Mouse (Mus musculus) mouse embryonic stem cell (cell line): ENCODE results near the gene Helz.

ENCODE experiments used
- in situ Hi-C, 2 experiments: fragments of 300-500 bp; cut with MboI; formaldehyde crosslinking; loops; 1 replicate in 1 of 2; 3 replicates in 1 of 2; pipeline ENCODE4 v1.14.3; 2019 to 2020; ENCODE audit warnings: low sequenced_read_pairs in 2 of 2, low pct_unique_long_range_greater_than_20kb in 1 of 2, mixed read lengths in 1 of 2; ENCODE audit not compliant: unreplicated experiment in 1 of 2

Helz gene

DNA sequence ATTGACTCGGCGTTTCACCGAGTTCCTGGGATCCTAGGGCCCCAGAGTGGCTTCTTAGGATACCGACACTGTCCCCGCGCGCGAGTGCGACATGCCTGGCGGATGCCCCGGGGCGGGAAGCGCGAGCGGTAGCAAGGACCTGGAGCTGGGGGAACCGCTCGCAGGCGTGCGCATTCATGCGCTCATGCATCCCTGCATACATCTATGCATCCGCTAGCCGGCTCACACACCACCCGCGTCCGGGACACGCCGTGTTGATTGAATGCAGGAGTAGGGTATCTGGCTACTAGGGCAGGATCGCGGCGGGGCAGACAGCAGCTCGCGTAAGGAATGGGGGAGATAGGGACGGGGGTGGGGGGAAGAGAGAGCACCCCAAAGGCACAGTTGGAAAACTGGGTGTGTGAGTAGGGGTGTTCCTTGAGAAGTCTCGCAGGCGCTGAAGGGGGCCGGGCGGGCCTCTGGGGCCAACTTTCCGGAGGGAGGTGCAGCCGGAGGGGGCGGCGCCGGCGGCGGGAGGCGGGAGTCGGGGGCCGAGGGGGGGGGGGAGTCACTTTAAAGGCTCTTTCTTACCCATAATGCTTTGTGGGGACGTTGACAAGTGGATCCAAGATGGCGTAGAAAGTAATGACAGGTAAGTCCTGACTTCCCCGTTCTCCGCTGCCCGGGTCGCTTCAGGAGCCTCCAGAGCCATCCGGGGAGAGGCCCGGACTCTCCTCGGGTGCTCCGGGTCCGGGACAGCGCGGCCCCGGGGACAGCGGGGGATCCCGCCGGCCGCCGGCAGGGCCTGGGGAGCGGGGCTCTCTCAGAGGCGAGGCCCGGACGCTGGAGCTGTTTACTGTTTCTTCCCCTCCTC, at the start of gene Helz:
Gene Helz, plus strand, starts transcription at position 580 of the 853 bp plus-strand sequence.
- in situ Hi-C loops, result no loop called here

DNA sequence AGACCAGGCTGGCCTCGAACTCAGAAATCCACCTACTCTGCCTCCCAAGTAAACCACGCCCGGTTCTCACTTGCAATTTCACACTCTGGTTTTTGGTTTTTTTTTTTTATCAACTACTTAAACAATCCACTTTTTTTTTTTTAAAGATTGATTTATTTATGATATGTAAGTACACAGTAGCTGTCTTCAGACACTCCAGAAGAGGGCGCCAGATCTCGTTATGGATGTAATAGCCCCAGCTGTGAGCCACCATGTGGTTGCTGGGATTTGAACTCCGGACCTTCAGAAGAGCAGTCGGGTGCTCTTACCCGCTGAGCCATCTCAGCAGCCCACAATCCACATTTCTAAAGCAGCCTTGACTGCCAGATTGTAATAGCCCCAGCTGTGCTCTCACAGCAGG, 44.9 kb upstream of the Helz start:
- in situ Hi-C loops, result loop anchor here (10.0 to 25.0 kb wide), 2 partner anchors 342 to 484 kb away; no protein-coding TSS in a partner anchor

DNA sequence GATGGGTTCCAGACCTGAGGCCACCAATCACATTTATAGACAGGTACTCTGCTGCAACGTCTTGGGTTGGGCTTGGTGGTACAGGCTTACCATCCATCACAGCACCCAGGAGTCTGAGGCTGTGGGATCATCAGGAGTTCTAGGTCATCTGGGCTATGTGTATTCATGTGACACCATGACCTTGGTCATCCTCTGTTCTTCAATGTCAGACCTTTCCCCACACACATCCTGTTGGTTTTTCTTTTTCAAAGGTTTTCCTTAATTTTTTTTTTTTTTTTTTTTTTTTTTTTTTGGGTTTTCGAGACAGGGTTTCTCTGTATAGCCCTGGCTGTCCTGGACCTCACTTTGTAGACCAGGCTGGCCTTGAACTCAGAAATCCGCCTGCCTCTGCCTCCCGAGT, 43.4 kb upstream of the Helz start:
- in situ Hi-C loops, result loop anchor here (10.0 to 25.0 kb wide), 2 partner anchors 340 to 483 kb away; no protein-coding TSS in a partner anchor

DNA sequence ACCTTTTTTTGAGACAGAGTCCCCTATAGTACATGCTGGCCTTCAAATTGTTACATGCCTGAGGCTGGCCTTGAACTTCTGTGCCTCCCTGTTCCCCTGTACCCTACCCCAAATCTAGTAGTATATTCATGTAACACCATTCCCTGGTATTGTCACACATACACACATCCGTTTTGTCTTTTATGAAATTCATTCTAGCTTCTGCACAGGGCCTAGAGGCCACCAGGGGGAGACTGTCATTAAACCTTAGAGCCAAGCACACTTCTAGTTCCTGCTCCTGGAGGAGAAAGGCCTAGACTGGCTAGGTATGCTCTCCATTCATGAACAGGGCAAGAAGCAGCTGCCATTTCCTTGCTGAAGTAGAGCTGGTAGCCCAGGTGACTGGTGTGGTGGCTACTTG, 41.5 kb upstream of the Helz start:
- in situ Hi-C loops, result loop anchor here (10.0 to 25.0 kb wide), 2 partner anchors 339 to 481 kb away; no protein-coding TSS in a partner anchor

- in situ Hi-C loops, result loop anchor here (10.0 to 25.0 kb wide), 2 partner anchors 335 to 478 kb away; no protein-coding TSS in a partner anchor
These were observed 37.9 kb upstream of the Helz start for GRCm38 (mm10) chr11:107509631-107510338.

DNA sequence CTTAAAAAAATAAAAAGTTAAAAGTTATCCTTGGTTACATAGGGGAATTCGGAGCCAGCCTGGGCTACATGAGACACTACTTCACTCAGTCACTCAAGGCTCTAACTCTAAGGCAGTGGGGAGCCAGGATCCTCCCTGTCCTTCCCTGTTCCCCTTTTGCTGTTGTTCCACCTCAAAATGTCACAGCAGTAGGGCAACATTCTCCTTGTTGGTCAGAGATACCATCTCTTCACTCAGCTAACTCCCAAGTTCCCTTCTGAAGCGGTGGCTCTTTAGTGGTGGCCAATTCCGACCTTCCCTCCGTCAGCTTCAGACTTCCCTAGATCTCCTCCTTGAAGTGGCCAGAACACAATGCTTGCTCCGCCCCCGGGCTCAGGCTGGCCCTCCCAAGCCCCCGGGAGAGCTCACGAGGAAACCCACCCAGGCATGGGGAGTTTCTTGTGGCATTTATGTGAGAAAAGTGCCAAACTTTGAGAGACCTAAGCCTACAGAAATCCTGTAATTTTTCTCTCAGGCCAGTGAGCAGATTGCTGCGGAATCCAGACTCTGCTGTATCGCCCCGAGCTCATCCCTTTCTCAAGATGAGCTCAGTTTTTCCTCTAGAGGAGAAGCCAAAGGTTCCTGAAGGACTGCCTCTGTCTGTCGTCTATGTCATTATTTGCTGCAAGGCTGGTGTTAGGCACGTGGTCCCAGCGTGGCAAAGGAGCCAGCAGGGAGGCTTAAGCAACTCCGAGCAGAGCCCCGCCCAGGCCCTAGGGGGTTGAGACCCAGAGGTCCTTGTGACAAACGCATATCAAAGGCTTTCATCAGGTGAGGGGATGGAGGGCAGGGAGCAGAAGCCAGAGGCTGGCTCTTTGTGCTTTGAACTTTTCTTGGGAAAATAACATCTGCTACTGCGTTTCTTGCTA, 37.1 kb upstream of the Helz start:
- in situ Hi-C loops, result loop anchor here (25.0 kb wide), 1 partner anchor 477 kb away; no protein-coding TSS in a partner anchor

DNA sequence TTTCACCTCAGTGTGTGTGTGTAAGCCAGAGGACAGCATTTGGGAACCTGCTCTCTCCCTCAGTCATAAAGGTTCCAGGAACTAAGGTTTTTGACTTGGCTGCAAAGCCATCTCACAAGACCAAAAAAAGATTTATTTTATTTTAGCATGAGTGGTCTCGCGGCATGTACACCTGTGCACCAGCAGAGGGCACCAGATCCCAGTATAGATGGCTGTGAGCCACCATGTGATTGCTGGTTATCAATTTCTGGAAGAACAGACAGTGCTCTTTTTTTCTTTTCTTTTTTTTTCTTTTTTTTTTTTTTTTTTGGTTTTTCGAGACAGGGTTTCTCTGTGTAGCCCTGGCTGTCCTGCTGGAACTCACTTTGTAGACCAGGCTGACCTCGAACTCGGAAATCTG, 35.8 kb upstream of the Helz start:
- in situ Hi-C loops, result loop anchor here (25.0 kb wide), 1 partner anchor 475 kb away; no protein-coding TSS in a partner anchor

DNA sequence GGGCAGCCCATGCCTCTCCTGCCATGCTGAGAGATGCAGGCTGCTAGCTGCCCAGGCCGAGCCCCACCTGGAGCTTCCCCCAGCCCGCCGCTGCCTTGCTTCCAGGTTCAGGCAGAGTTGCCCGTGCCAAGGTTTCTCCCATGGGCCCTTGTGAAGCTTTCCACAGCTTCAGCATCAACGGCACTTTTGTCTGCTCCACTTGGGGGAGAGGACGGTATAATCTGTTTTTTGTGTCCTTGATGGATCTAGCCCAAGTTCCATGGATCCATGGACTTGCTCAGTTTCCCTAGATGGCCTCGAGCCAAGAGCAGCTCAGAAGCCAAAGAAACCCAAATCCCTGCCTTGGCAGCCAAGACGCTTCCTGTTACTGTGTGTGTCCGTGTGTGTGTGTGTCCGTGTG, 34.7 kb upstream of the Helz start:
- in situ Hi-C loops, result loop anchor here (25.0 kb wide), 1 partner anchor 474 kb away; no protein-coding TSS in a partner anchor

DNA sequence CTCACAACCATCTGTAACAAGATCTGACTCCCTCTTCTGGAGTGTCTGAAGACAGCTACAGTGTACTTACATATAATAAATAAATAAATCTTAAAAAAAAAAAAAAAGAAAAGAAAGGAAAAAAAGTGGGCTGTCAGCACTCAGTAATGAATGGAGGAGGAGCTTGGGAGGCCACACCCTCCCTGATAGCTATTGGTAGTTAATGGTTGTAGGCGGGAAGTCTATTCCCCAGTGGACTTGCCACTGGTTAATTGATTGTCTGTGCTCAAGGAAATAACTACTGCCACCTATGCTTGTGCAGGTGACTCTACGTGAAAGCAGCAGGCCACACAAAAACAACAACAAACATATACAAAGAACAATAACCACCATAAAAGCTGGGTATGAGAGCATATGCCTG, 31.3 kb upstream of the Helz start:
- in situ Hi-C loops, result loop anchor here (25.0 kb wide), 1 partner anchor 471 kb away; no protein-coding TSS in a partner anchor

- in situ Hi-C loops, result loop anchor here (25.0 kb wide), 1 partner anchor 468 kb away; no protein-coding TSS in a partner anchor
These were observed 28.9 kb upstream of the Helz start for GRCm38 (mm10) chr11:107518645-107519429.

GRCm38 (mm10) chr11:107521153-107521552, 26.6 kb upstream of the Helz start:
- in situ Hi-C loops, result loop anchor here (25.0 kb wide), 1 partner anchor 466 kb away; no protein-coding TSS in a partner anchor

DNA sequence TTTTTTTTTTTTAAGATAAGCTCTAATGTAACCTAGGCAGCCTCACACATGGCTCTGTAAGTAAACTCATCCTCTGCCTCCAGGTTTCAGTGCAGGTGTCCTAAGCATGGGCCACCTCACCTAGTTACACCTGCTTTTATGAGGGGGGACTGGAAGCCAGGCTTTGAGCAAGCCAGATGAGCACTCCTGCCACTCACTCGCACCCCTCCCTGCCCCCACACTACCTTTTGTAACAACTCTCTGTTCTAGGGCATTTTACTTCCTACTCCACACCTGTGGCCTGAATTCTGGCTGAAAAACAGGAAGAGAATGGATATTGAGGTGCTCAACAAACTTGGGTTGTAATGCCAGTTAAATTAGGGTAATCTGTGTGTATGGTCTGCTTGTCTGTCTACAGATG, 22.8 kb upstream of the Helz start:
- in situ Hi-C loops, result loop anchor here (25.0 kb wide), 1 partner anchor 462 kb away; no protein-coding TSS in a partner anchor

DNA sequence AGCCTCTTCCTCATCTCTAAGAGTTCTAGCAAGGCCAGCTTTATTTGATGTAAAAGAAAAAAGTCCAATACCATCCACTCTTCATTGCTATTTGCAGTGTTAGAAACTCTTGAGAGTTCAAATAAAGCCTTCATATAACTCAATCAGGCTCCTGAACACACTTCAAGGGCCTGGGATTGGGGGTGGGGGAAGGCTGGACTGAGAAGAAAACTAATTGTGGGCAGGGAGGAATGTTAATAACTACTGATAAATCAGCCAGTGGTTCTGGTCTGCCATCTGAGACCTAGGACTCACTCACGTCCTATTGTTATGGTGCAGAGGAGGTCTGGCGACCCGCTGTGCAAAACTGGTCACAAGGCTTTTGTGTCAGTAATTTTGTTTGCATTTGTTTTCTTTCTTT, 20.1 kb upstream of the Helz start:
- in situ Hi-C loops, result no loop called here

DNA sequence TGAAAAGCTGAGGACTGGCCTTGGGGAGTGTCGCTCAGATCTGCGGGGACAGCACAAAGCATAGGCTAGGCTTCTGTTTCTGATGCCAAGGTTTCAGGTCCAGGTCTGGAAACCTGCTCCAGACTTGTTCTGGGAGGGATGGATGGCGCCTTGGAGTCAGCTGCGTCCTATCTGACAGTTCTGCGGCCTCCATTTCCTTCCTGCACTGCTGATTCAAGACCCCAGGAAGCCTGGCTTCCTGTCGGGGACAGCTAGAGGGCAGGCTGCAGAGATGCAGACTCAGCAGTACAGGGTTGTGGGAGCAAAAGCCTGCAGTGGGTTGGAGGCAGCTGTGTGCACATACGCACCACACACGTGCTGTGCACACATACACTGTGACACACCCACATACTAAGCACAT, 18.4 kb upstream of the Helz start:
- in situ Hi-C loops, result no loop called here

DNA sequence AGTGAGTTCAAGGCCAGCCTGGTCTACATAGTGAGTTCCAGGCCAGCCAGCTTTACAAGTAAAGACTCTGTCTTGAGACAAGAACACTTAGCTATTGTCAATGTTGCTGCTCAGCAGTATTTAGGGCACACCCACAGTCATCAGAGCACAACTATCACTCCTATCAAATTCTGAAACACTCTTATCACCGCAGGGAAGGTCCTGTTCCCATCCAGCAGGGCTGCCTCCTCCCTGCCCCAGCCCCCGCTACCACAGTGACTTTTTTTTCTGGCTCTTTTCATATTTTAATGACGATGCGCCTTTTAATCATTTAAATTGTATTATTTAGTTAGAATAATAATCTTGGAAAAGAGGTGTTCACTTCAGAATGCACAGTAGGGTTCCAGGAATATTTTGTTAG, 16.3 kb upstream of the Helz start:
- in situ Hi-C loops, result no loop called here

DNA sequence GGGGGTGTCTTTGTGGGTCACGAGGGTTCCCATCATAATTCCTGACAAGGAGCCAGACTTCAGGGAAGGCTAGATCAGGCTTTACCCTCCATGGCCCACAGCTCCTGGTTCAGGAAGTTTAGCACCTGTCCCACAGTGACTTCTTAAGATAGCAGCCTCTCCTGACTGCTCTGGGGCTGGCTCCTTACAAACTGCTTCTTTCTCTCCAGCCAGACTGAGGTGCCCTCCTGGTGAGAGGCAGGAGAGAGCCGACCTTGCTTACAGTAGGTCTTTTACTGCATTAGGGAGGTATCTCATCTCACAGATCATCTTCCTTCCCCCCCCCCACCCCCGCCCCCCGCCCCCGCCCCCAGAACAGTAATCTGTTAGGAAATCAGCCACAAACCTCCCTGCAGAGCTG, 15.5 kb upstream of the Helz start:
- in situ Hi-C loops, result no loop called here

- in situ Hi-C loops, result no loop called here
These were observed 8.7 kb upstream of the Helz start for GRCm38 (mm10) chr11:107538994-107539393.
